Mouse (Mus musculus): Measurements from ENCODE around the gene Dnajb4.

Dnajb4 gene

DNA sequence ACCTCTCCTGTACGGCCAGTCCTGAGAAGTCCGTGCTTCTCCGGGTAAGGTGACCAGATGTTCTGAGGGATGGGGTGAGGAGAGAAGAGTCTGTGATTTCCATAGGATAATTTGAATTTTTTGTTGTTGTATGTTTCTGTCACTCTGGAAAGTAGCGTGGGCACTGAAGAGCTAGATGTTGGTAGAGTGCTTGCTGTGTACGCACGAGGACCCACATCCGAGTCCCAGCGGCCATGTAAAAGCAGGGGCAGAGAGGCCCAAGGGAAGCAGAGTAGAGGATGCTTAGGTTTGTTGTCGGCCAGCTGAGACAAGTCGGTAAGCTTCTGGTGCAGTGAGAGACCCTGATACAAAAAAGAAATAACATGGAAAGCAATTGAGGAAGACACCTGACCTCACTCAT lies 42.1 kb downstream of the Dnajb4 start:
- no peak for DNase-seq

DNA sequence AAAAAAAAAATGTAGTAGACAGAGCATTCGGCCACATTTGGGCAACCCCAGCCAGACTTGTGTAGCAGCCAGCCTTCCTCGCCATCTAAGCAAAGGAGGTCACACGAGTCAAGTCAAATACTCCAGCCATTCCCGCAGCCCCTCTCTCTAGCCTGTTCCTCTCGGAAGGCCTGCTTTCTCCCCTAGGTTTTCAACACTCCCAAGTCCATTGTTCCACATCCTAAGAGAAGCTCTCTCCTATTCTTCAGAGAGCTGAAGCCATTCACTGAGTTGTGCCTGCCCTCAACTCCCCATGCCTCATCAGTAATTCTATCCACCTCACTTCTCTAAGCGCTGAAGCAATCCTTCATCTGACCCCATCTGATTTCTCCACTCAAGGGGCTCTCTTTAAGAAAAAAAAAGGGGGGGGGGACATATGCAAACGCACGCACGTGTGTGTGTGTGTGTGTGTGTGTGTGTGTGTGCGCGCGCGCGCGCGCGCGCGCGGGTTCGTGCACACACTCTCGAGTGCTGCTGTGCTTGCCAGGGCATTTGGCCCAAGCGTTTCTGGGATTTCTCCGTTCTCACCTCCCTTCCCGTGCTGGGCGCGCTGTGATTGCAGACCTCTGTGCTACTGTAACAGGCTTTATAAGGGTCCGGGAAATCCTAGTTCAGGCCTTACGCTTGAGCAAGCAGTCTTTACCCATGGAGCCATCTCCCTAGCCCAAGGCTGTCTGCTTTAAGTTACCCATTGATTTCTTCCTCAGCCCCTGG lies 43.2 kb downstream of the Dnajb4 start:
- no peak for DNase-seq

DNA sequence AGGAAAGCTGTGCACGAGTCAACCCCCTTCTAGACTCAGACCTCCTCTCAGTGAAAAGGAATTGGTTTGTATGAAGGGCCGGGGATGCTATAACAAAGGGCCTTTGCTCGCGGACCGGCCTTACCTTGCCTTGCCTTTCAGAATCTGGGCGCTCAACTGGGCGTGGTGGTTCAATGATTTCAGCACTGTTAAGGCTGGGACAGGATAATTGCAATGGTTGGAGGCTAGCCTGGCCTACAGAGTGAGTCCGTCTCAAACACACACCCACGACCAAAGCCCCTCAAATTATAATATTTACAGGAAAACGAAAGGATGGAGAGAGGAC lies 44.0 kb downstream of the Dnajb4 start, which contains the start of gene Gipc2:
Gene Gipc2, minus strand, starts transcription at position 132 of the 325 bp plus-strand sequence.
- no peak for DNase-seq

DNA sequence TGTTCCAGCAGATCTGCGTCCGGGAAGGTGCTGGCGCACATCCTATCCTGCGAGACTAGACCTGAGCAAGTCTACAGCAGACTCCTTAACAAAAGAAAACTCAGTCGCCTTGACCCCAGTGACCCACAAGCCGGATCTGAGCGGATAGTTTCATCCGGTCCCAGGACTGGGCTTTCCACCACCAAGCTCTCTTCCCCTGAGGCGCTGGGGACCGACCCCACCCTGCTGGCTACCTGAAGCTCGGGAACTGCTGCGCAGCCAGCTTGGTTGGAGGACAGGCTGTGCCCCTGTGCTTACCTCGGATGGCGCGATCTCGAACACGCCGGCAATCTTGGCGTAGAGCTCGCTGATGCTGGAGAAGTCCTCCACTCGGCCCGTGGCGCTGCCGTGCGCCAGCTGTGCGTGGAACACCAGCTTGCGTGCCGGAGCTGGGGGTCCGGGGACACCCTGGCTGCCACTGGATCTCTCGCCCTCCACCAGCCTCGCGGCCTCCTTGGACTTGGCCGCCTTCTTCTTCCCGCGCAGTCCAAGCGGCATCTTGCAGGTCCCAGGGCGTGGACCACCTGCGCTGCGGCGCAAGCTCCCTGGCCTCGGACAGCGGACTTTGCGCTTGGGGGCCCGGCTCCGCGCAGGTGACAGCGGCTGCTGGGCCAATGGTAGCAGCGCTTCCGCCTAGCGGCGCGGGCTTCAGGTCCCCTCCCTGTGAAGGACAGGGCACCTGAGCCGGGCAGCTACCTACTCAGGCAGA lies 44.6 kb downstream of the Dnajb4 start:
- no peak for DNase-seq

DNA sequence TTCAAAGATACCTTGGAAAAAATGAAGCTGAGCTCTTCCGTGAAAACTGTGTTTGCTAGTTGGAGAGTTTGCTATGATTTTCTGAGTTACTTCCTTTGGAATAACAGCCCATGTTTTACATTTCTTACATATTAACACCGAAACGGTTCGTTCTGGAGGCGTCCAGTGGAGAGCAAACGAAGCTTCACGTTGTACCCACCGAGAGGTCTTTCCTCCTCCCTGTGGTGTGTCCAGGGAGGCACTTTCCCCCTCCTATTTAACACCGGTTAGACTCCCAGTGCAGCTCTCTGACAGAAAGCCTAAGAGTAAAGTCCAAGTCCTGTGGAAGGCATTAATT lies 45.1 kb downstream of the Dnajb4 start:
- no peak for DNase-seq

DNA sequence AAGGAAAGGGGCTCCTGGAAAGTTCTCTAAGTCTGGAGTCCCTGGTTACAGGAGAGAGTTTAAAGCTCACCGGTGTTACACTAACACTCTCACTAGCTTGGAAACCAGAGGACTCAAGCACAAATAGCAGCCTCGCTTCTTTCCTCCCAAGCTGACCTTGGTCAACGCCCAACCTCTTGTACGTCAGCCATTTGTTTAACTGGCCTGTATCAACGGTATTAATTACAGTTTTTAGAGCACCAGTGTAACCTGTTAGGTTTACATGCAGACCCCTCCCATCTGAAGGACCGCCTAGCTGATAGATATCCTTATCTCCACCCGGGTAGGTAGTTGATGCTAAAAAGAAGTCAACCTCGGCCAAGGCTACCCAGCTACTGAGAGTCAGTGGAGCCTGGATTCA lies 46.8 kb downstream of the Dnajb4 start:
- DNase-seq, result no peak

DNA sequence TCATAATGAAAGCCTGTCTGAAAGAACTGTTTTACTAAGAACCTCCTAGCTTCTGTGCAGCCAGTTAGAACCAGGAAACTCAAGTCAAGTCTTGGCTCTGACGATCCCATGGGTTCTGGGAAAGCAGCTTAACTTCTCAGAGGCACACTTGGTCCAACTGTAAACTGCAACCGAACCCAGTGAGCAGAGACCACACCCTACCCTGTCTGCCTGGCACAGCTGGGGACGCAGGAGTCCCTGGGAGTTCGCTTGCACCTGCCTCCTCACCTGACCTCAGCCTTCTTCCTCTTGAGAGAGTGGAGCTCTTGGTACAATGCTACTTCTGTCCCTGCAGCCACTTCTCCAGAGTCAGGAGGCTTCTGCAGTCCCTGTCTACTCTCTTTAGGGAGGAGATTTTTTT lies 49.5 kb downstream of the Dnajb4 start:
- DNase-seq, result no peak

DNA sequence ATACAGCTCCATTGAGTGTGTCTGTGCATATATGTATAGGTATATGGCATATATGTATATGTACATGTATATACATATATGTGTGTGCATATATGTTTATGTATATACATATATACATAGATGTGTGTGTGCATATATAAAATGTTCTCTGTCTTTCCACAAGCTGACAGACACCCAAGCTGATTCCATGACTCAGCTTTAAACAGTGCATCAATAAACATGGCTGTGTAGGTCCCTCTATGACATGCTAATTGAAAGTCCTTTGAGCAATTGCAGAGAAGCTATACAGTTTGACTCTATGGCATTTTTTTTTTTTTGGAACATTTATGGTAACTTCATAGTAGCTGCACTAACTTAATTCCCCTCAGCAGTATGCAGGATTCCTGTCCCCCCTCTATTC lies 50.8 kb downstream of the Dnajb4 start:
- DNase-seq, result no peak

DNA sequence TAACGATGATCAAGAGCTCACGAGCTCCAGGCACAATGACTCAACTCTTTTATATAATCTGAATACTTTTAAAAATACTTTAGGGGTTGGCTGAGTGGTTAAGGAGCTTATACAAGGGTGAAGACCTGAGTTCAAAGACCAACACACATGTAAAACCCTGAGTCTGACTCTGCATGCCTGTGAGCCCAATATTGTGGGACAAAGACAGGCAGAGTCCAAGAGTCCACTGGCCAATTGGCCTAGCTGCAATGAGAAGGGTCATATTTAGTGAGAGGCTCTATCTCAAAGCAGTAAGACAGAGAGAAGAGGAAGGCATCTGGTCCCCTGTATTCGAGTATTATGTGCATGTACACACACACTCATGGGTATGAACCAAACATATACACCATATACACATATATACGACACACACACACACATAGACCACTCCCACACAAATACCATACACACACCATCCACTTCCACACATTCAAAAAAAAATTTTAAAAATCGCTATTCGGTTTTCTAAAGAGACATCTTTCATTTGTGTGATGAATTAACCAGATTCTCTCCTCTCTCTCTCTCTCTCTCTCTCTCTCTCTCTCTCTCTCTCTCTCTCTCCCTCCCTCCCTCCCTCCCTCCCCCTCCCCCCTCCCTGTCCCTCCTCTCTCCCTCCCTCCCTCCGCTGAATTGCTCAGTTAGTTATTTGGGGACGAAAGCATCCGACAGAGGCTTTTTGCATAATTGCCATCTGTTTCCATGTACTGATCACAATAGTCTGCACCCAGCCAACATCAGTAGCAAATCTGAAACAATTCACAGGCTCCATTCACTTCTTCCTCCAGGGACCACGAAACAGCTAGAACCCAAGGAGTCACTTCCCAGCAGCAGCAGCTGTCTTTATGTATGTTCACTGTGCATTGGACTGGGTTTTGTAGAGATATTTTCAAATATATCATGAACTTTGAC lies 51.5 kb downstream of the Dnajb4 start:
- peak; percentile 54 for DNase-seq

DNA sequence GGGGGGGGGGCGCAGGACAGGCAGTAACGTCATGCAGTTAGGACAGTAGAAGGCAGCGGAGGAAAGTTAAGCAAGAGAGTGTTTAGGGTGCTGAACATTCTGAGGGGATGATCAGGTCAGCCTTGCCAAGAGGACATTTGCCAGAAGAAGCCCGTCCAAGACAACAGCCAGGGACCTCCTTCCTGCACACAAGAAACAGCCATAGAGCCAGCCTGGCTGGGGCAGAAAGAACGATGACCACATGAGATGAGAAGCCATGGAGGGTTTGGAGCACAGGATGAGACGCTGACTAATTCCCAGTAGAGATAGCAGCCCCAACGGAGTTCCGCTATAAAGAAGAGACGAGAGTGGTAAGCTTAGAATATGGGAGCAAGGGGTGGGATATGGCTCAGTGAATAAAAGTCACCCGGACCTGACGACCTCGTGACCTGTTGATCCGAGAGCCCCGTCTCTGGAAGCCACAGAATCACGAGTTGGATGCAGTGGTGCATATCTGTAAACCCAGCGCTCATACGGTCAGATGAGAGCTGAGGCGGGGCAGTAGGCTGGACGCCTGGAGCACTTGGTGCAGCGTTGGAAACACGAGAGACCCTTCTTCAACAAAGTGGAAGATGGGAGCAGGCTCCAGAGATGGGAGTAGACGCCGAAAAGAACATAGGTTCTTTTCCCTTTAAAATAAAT lies 53.1 kb downstream of the Dnajb4 start:
- no peak for DNase-seq

DNA sequence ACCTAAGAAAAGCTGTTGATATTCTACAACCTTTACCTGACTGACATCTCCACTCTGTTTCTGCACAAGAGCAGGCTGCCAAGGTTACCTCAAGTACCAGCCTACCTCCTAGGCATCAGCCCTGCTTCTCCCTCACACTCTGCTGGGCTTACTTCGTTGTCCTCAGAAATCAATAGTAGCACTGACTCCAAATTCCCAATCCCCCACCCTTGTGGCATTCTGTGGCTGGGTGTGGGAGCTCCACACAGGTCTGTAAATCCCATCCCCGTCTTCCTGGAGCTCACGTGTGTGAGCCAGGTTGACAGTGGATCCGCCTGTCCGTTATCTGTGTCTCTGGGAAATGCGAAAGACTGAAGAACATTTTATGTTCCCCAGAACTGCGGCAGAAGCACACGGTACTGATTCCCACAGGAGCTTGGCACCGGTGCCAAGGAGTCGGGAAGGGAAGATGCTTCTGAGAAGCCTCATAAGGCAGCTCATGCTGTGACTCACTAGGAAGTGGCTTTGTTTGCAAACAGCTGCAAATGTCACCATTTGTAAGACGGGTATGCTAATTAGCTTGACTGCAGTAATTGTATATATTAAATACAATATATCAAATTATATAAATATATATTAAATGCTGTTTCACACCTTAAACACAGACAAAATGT lies 54.7 kb downstream of the Dnajb4 start:
- DNase-seq, result peak; percentile 62

DNA sequence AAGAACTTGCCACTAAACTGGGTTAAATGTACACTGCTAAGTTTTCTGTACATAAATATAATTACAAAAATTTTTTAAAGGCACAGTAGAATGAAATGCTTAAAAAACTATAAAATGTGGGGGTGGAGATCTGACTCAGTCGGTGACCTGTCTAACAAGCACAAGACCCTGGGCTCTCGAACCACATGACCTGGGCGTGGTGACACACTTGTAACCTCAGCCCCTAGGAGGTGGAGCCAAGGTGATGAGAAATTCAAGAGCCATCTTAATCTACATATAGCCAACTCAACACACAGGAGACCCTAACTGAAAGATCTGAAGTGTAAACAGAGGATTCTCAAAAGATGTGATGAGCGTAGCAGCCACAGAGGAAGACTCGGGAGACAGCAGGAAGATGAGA lies 56.0 kb downstream of the Dnajb4 start:
- DNase-seq, result no peak

DNA sequence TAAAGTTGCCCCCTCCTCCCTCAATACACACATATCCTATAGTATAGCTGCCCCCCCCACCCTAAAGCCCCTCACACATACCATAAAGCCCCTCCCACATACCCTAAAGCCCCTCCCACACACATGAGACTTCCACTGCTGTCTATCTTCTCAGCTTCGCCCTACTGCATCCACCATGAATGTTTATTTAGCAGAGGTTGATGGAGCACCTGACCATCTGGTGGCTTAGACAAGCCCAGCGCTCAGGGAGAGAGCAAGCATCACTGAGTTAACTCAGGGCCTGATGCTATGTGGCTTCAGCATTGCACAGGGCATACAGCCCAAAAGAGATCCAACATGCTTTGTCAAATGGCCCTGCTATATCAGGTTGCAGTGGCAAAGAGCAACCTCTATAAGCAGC lies 57.0 kb downstream of the Dnajb4 start:
- no peak for DNase-seq

DNA sequence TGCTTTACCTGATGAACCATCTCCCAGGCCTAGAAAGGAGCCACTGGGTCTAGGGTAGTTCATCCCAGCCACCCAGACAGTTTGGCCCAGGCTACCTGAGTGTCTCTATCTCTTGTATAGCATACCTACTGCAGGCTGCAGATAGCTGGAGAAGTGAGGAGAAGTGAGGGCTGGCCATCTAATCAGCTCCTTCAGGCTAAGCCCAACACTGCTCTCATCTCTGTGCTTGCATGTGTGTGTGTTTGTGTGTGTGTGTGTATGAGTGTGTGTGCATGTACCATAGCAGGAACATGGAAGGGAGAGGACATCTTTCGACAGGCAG lies 57.7 kb downstream of the Dnajb4 start:
- no peak for DNase-seq

DNA sequence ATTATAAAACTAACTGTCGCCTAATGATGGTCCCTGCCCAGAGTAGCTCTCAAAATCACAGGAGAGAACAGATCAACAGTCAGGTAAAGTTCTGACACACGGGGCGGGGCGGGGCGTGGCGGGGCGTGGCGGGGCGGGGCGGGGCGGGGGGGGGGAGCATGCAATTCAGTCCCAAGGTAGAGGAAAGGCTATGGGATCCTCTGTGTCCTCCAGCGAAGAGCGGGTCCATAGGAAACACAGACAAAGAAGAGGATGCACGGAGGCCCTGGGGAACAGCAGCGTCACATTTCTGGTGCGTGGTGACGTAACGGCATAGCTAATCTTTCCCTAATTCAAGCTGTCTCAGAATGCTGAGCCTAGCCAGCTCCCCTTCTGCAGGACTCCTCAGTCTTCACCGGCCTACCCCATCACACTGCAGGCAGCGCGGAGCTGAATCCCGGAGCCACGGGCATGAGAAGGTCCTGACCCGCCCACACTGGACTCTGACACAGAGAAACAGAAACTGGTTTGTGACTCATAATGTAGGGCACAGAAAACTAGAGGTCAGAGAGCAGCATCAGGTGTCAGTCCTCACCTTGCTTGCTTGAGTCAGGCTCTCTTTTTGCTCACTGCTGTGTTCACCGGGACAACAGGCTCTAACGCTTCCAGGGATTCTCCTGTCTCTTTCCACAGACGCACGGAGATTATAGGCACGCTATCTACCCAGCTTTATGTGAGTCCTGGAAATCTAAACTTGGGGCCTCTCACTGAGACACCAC lies 58.2 kb downstream of the Dnajb4 start:
- DNase-seq, result no peak

DNA sequence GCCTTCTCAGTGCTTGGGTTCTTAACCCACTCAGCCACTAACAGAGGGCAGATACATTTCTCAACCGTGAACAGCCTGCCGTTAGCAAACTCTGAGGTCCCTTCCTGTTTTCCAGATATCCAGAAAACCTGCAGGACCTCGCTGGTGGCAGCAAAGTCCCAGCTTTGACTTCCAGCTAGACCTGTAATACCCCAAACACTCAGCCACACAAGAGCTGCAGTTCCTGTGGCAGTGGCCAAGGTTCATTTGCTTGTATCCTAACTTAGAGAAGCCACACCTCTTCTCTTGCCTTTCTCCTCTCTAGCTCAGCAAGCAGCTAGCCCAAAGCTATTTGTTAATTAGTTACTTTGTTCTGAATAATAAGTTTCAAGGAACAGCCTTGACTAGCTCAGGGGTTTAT lies 60.2 kb downstream of the Dnajb4 start:
- DNase-seq, result no peak

DNA sequence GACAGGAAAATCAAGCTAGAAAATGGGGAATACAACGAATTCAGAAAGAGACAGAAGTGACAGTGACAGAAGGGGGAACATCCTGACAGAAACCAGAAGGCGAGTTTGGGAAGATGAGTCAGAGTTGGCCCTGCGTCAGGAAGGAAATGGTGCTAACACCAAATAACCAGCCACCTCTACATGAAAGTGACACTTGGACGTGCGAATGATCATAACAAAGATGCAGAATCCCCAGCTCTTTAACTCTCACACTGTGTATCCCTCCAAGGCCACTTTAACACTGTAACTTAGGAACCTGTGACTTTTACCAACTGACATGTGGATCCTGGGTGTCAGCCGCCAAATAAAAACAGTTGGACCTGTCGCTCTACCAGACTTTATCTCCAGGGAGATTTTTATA lies 60.7 kb downstream of the Dnajb4 start:
- no peak for DNase-seq

DNA sequence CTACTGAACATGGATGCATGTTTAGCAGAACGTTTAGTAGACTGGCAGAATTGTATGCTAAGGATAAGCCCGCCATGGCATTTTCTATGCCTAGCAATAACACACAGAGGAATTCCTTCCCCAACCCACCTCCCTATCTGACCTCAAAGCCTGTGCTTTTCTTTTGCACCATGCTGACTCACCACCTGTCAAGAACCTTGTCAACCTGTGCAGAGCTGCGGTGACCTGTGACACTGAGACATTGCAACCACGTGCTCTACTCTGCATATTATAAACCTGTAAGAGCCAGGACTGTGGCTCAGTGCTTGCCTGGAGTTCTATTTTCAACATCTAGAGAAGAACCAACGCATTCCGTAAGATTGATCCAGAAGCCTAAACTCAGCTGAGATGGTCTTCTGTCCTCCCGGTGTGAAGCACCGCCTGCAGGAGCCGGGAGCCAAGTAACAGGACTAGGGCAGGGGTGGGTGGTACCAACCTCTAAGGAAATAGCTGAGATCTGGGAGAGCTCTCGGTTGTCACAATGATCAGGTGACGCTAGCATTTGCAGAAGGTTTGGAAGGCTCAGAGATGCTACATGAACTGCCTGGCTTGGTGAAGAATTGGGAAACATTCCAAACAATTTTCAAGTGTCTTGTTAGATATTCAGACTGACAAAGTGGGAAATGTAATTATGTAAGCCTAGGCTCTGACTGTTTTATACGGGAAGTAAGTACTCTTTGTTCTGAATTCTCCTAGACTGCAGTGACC lies 62.8 kb downstream of the Dnajb4 start:
- DNase-seq, result no peak

DNA sequence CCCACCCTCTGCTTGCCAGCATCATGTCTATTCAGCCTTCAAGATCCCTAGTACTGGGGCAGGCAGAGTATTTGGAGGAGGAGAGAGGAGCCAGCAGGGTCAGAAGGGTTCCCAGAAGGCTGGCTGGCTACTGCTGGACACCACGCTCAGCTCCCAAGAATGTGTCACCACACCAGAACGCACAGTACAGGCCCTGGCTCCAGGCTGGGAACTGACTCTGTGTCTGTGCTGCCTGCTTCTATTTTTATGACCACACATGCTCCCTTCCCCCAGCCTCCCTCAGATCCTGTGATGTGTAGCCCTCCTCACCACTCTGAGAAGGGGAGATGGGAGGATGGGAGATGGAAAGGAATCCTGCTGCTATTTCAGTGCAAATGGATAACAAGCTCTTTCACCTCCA lies 64.9 kb downstream of the Dnajb4 start:
- peak; percentile 41 for DNase-seq

DNA sequence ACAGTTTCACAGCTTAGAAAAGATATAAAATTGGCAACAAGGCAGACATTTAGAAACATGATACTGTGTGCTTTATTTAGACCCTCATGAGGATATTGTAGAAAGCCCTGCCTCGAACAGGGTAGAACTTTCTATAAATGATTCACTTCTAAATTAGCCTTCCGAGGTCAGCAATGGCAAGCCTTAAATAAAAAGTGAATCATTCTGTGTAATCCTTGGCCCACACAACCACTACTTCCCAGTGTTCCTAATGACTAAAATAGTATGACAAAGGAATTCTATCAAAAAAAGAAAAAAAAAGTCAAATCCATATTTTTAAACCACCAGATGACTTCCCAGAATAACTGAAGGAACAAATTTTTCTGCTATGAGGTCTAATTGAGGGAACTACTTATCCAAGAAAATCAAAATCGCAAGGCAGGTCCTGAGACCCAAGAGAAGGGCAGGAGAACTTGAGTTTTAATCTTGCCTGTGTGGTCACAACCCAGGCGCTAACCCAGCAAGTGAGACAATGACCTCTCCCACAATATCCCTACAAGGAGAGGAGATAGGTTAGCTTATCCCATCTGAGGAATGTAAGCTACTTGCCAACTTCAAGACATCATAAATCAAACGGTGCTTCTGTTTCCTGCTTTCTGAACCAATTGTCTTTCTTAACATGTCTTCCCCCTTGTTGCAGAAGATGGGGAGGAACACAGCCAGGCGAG lies 67.0 kb downstream of the Dnajb4 start:
- no peak for DNase-seq

DNA sequence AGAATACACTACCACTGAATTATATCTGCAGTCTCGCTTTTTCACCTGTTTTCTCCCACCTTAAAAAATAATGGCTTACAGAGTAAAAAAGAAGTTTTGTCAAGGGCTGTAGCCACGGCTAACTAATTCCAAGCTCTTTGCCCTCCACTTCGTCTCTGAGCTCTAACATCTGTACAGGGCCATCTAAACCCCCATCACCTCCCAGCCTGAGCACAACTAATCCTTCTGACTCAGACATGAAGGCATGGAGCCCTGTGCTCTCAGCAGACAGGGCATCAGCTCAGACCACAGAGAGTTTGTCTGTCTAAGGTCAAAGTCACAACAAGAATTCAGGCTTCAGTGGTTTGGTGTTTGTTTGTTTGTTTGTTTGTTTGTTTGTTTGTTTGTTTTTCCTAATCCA lies 68.0 kb downstream of the Dnajb4 start:
- no peak for DNase-seq

Measured in layer of hippocampus, adult 9-11 months (tissue).